Mouse (Mus musculus) testis, adult 2 months (tissue): Measurements from ENCODE around the gene Myct1.

Experiments used
- CTCF ChIP-seq: fragments of 200-500 bp; IDR thresholded peaks from 2 replicates; pipeline ENCODE4 v1.5.1; 2012; ENCODE audit warnings: low read depth, mild to moderate bottlenecking, inconsistent platforms, low read length, moderate library complexity; ENCODE audit not compliant: control insufficient read depth, insufficient read depth, insufficient replicate concordance
- POLR2A ChIP-seq: fragments of 200-500 bp; IDR thresholded peaks from 2 replicates; pipeline ENCODE4 v1.6.1; 2012; ENCODE audit warnings: low read depth, mild to moderate bottlenecking, inconsistent platforms, low read length, moderate library complexity; ENCODE audit not compliant: control insufficient read depth

GRCm38 (mm10) chr10:5615186-5616040 is 21.8 kb downstream of the Myct1 start:
- TF ChIP-seq POLR2A (no peak), CTCF (no peak)
